Mouse (Mus musculus): ENCODE results near the gene Gm44596.
A peak's percentile ranks its signal among the peaks of the same experiment; 100 is the strongest.

The Gm44596 gene

GRCm38 (mm10) chr6:128380594-128381167, 5.4 kb downstream of the Gm44596 start:
- DNase-seq (ENCODE audit: low read depth, low spot score), result peak; percentile 36

GRCm38 (mm10) chr6:128381254-128381653, 6.0 kb downstream of the Gm44596 start:
- DNase-seq (ENCODE audit: low read depth, low spot score), result no peak

GRCm38 (mm10) chr6:128383752-128384151, 8.4 kb downstream of the Gm44596 start:
- DNase-seq (ENCODE audit: low read depth, low spot score), result no peak

- DNase-seq (ENCODE audit: low read depth, low spot score), result no peak
These were observed 9.7 kb downstream of the Gm44596 start for GRCm38 (mm10) chr6:128385026-128385425.

- no peak for DNase-seq (ENCODE audit: low read depth, low spot score)
These were observed 13.9 kb downstream of the Gm44596 start for GRCm38 (mm10) chr6:128389185-128389584.

- peak; percentile 31 for DNase-seq (ENCODE audit: low read depth, low spot score)
These were observed 15.4 kb downstream of the Gm44596 start for GRCm38 (mm10) chr6:128390683-128391082.

GRCm38 (mm10) chr6:128397574-128398261, 22.4 kb downstream of the Gm44596 start:
- DNase-seq (ENCODE audit: low read depth, low spot score), result peak; percentile 64

GRCm38 (mm10) chr6:128398996-128399395, 23.7 kb downstream of the Gm44596 start, which contains the start of gene Nrip2:
Nrip2 (plus strand) TSS chr6:128399296.
- DNase-seq (ENCODE audit: low read depth, low spot score), result no peak

- DNase-seq (ENCODE audit: low read depth, low spot score), result no peak
These were observed 24.3 kb downstream of the Gm44596 start for GRCm38 (mm10) chr6:128399421-128400185.

GRCm38 (mm10) chr6:128404708-128405107, 29.4 kb downstream of the Gm44596 start:
- DNase-seq (ENCODE audit: low read depth, low spot score), result no peak

GRCm38 (mm10) chr6:128408544-128409125, 33.3 kb downstream of the Gm44596 start:
- DNase-seq (ENCODE audit: low read depth, low spot score), result no peak

- no peak for DNase-seq (ENCODE audit: low read depth, low spot score)
These were observed 35.0 kb downstream of the Gm44596 start for GRCm38 (mm10) chr6:128410305-128410704.

- peak; percentile 91 for DNase-seq (ENCODE audit: low read depth, low spot score)
These were observed 35.8 kb downstream of the Gm44596 start for GRCm38 (mm10) chr6:128411115-128411514.

GRCm38 (mm10) chr6:128416169-128416568, 40.9 kb downstream of the Gm44596 start:
- no peak for DNase-seq (ENCODE audit: low read depth, low spot score)

- DNase-seq (ENCODE audit: low read depth, low spot score), result no peak
These were observed 42.8 kb downstream of the Gm44596 start for GRCm38 (mm10) chr6:128418076-128418475.

GRCm38 (mm10) chr6:128421036-128421435, 45.7 kb downstream of the Gm44596 start:
- DNase-seq (ENCODE audit: low read depth, low spot score), result peak; percentile 62

- DNase-seq (ENCODE audit: low read depth, low spot score), result no peak
These were observed 46.2 kb downstream of the Gm44596 start for GRCm38 (mm10) chr6:128421480-128421879.

GRCm38 (mm10) chr6:128423496-128424268, 48.4 kb downstream of the Gm44596 start:
- DNase-seq (ENCODE audit: low read depth, low spot score), result no peak

GRCm38 (mm10) chr6:128424269-128425019, 49.1 kb downstream of the Gm44596 start, which contains the start of gene Itfg2:
Itfg2 (minus strand) TSS chr6:128424931.
- DNase-seq (ENCODE audit: low read depth, low spot score), result peak; percentile 99

- DNase-seq (ENCODE audit: low read depth, low spot score), result no peak
These were observed 49.7 kb downstream of the Gm44596 start for GRCm38 (mm10) chr6:128425046-128425445.

- no peak for DNase-seq (ENCODE audit: low read depth, low spot score)
These were observed 52.3 kb downstream of the Gm44596 start for GRCm38 (mm10) chr6:128427571-128427970.
